Mouse (Mus musculus) forebrain, postnatal 0 days (tissue): ENCODE data around the gene Kcnab1. TPM values are rescaled to one million over a fixed set of nuclear protein-coding genes. Genes with fewer than 3 reads are reported as not detected.

Experiments used
- ATAC-seq: fragments of 200-750 bp; cut with Nextera tagmentation; 2 replicates; pipeline ENCODE4 v1.8.0; 2017; ENCODE audit warnings: mild to moderate bottlenecking, moderate library complexity
- DNase-seq: peaks from one replicate; pipeline ENCODE4 v3.0.0-alpha.2; 2015
- H3K27ac ChIP-seq: fragments of 300-500 bp; sonication (generic); 2 replicates; pipeline ENCODE4 v1.5.1; 2014; ENCODE audit warnings: low read depth, mild to moderate bottlenecking, antibody characterized with exemption, low read length, moderate library complexity, mixed read lengths
- H3K27me3 ChIP-seq: fragments of 300-500 bp; sonication (generic); 2 replicates; pipeline ENCODE4 v1.6.1; 2014; ENCODE audit warnings: mild to moderate bottlenecking, low read length, mixed read lengths; ENCODE audit not compliant: insufficient read depth
- H3K36me3 ChIP-seq: fragments of 300-500 bp; sonication (generic); 2 replicates; pipeline ENCODE4 v1.6.1; 2014; ENCODE audit warnings: mild to moderate bottlenecking, moderate library complexity; ENCODE audit not compliant: insufficient read depth
- H3K4me1 ChIP-seq: fragments of 300-500 bp; sonication (generic); 2 replicates; pipeline ENCODE4 v1.6.1; 2014; ENCODE audit warnings: antibody characterized with exemption; ENCODE audit not compliant: insufficient read depth
- H3K4me2 ChIP-seq: fragments of 300-500 bp; sonication (generic); 2 replicates; pipeline ENCODE4 v1.6.1; 2014; ENCODE audit warnings: low read depth, mild to moderate bottlenecking, moderate library complexity
- H3K4me3 ChIP-seq: fragments of 300-500 bp; sonication (generic); 2 replicates; pipeline ENCODE4 v1.5.1; 2014; ENCODE audit warnings: low read depth, low read length, mixed read lengths
- H3K9ac ChIP-seq: fragments of 300-500 bp; sonication (generic); 2 replicates; pipeline ENCODE4 v1.6.1; 2014; ENCODE audit warnings: mild to moderate bottlenecking
- H3K9me3 ChIP-seq: fragments of 300-500 bp; sonication (generic); 2 replicates; pipeline ENCODE4 v1.6.1; 2016; ENCODE audit warnings: low read length
- CTCF ChIP-seq: sonication (generic); IDR thresholded peaks from 2 replicates; pipeline ENCODE4 v1.5.1; 2016; ENCODE audit warnings: antibody characterized with exemption, control low read depth, low read depth
- WGBS: fragments of 180-500 bp; shearing (Covaris S2); extraction: QIAGEN DNeasy Blood & Tissue Kit; methylation state at CpG from one replicate; pipeline ENCODE4 v1.1.7; 2014; 5-methylcytosine and 5-hydroxymethylcytosine counted together
- polyA plus RNA-seq: library from polyadenylated mRNA; unstranded; fragments of >200 nt; fragmentation: Nextera tagmentation; extraction: Ambion mirVana; gene quantifications from 2 replicates; pipeline ENCODE4 v1.2.1, GENCODE M21; 2015
- total RNA-seq: library from RNA; depleted of rRNA; stranded (reverse); fragments of >200 nt; gene quantifications from 2 replicates; pipeline ENCODE4 v1.2.3, GENCODE M21; 2014

The Kcnab1 gene
- total and polyA plus RNA-seq, 2 experiments from 2014 or later, result 7.3 to 10.9 TPM

DNA sequence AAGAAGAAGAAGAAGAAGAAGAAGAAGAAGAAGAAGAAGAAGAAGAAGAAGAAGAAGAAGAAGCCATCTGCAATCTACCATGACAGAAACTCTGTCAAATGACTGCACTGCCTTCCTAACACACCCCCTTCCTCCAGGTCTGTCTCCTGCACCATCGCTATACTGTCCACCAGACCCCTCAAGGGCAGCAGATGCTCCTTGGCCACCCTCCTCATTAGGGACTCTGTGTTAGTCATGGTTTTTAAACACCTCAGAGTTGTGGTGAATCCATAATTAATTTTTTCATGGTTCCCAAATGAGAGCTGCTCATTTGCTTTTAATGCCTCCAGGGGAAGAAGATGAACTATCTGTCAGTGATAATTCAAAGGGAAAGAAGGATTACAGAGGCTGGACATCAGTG lies 121.8 kb downstream of the Kcnab1 start:
- no peak overlapping the region for H3K9ac ChIP-seq
- H3K27me3 ChIP-seq, result no peaks in the 10 kb centered on the region
- peak overlapping the region; percentile 30; the same call in 1 of the 2 replicates for H3K27ac ChIP-seq
- H3K4me2 ChIP-seq, result no peak overlapping the region
- 76% methylated on average over 1 of the region's 1 CpGs for WGBS
- H3K36me3 ChIP-seq, result no peaks in the 10 kb centered on the region
- H3K9me3 ChIP-seq, result peaks cover 6% of the 10 kb centered on the region
- no peak for TF ChIP-seq CTCF
- no peak overlapping the region for H3K4me3 ChIP-seq
- ATAC-seq (no peak), DNase-seq (no peak)
- no peaks in the 10 kb centered on the region for H3K4me1 ChIP-seq

DNA sequence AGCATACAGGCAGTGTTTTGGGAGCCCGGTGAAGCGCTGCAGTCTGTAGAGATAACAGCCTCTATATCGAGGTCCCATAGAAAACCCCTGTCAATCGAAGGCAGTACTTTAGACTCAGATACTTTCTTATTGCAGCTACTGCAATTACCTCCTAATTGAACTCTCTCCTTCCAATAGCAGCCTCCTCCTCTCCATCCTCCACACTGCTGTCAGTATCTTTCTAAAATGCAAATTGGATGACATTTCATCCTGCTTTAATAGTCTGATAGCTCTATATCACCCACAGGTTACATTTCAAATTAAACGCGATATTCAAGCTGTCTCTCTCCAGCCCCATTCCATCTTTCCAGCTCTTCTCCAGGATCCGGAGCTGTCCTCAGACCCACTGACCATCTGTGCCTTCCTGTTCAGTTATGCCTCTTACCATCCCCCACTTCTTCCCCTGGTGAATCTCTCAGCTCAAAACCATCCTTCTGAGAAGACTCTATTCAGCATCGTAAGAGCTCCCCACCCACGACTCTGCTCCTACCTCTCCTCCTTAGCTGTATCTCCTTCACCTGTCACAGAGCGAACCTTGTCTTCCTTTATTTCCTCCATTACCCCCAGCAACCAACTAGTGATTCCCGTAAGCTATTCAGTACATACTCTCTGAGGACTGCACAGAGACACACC lies 122.4 kb downstream of the Kcnab1 start:
- Histone ChIP-seq H3K27ac (0 out of 2 replicates have a peak overlapping the region, but pooled peaks have one; percentile 30), H3K36me3 (no peaks in the 10 kb centered on the region), H3K9me3 (peaks cover 11% of the 10 kb centered on the region), H3K9ac (no peak overlapping the region), H3K4me1 (no peaks in the 10 kb centered on the region), H3K4me2 (no peak overlapping the region), H3K4me3 (no peak overlapping the region), H3K27me3 (no peaks in the 10 kb centered on the region)
- TF ChIP-seq CTCF, result no peak
- 85% methylated on average over 11 of the region's 11 CpGs for WGBS
- peak; percentile 88 for ATAC-seq
- DNase-seq, result no peak

DNA sequence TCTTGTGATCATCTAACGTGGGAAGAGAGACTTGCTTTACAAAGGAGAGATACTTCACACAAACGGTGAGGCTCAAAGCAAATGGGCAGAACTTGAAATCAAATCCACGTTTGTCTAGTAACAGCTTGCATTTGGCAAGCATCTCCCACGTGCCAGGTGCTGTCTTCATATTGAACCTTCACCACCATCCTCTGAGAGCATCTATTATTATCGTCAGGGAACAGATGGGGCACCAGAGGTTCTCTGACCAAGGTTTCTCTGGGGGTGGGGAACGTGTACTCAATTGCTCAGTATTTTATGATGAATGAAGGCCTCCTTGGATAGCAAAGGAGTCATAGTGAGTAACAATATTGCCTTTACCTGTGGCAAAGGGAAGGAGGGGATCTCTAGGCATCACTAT lies 139.8 kb downstream of the Kcnab1 start:
- WGBS, result 53% methylated on average over 6 of the region's 6 CpGs
- no peaks in the 10 kb centered on the region for H3K4me1 ChIP-seq
- no peaks in the 10 kb centered on the region for H3K36me3 ChIP-seq
- H3K4me2 ChIP-seq, result no peak overlapping the region
- DNase-seq (no peak), ATAC-seq (no peak)
- H3K4me3 ChIP-seq, result no peak overlapping the region
- no peak overlapping the region for H3K9ac ChIP-seq
- H3K27me3 ChIP-seq, result no peaks in the 10 kb centered on the region
- H3K27ac ChIP-seq, result no peak overlapping the region
- H3K9me3 ChIP-seq, result no peaks in the 10 kb centered on the region
- TF ChIP-seq CTCF, result no peak

DNA sequence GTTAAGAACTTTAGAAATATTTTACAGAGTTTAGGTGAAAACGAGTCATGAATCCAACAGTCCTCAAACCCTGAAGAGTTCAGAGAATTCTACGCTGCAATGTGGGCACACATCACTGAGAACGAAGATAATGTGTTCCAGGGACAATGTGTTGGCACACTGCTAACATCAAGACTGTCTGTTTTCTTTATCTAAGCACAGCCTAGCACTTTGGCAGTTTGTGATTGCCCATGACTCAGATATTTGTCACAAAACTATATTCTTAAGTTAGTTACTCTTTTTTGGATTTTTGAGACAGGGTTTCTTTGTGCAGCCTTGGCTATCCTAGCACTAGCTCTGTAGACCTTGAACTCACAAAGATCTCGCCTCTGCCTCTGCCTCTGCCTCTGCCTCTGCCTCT lies 151.3 kb downstream of the Kcnab1 start:
- 83% methylated on average over 4 of the region's 4 CpGs for WGBS
- no peaks in the 10 kb centered on the region for H3K9me3 ChIP-seq
- no peak overlapping the region for H3K4me2 ChIP-seq
- ATAC-seq (no peak), DNase-seq (no peak)
- H3K4me1 ChIP-seq, result no peaks in the 10 kb centered on the region
- TF ChIP-seq CTCF, result no peak
- H3K27ac ChIP-seq, result no peak overlapping the region
- no peaks in the 10 kb centered on the region for H3K36me3 ChIP-seq
- no peaks in the 10 kb centered on the region for H3K27me3 ChIP-seq
- no peak overlapping the region for H3K9ac ChIP-seq
- H3K4me3 ChIP-seq, result no peak overlapping the region

DNA sequence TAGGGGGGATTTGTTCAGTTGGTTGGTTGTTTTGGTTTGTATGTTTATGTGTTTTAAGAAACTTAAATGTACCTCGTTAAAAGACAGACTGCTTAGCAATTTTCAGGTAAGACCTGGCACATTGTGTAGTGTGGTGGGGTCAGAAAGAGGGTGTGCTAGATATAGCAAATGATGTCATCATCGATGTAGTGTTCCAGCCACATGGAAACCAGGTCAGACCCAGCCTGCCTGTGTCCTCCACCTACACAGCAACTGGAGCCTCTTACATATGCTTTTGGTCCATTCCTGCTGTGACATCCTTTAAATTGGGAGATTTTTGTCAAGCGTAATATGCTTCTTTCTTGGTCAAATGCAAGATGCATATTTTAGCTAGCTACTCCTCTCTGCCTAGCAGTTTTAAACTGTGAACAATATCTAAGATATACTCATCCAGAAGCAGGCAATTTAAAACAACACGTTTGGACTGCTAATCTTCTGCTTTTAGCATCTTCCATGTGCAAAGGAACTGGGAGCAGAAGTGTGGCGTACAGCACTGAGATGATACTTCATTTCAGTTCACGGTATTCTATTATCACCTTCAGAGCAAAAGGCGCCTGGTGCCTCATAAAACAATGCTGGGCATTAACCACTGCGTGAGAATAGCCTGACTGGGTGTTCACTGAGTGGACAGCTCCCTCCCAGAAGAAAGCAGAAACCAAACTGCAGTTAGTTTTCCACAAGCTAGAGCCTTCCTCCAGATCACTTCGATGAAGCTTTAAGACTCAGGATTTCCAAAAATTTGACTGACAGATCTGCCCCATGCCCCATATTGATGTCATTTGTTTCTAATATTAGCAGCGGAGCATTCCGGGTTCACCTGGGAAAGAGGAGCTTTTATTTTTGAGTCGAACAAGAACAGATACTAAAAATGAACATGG lies 153.6 kb downstream of the Kcnab1 start:
- Histone ChIP-seq H3K4me3 (no peak overlapping the region), H3K4me2 (no peak overlapping the region), H3K9me3 (no peaks in the 10 kb centered on the region), H3K27me3 (no peaks in the 10 kb centered on the region), H3K4me1 (no peaks in the 10 kb centered on the region), H3K27ac (no peak overlapping the region), H3K36me3 (no peaks in the 10 kb centered on the region), H3K9ac (no peak overlapping the region)
- DNase-seq, result no peak
- WGBS, result 78% methylated on average over 12 of the region's 12 CpGs
- ATAC-seq, result peak; percentile 27; the same call in 1 of the 2 replicates
- no peak for TF ChIP-seq CTCF

DNA sequence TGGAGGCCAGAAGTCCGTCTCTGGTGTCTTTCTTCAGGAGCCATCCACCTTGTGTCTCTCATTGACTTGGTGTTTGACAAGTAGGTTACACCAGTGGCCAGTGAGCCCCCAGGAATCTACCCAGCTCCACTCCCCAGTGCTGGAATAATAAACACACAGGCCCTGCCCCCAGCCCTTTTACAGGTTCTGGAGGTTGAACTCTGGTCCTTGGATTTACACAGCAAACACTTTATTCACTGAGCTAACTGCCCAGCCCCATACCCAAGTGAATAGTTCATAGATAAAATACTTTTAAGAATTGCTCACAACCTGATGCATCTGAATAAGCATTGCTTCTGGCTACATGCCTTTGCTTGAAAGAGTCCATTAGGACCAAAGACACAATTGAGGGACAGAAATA lies 164.1 kb downstream of the Kcnab1 start:
- Histone ChIP-seq H3K4me1 (no peaks in the 10 kb centered on the region), H3K9me3 (no peaks in the 10 kb centered on the region), H3K36me3 (no peaks in the 10 kb centered on the region), H3K4me2 (no peak overlapping the region), H3K4me3 (no peak overlapping the region), H3K27ac (no peak overlapping the region), H3K9ac (no peak overlapping the region), H3K27me3 (no peaks in the 10 kb centered on the region)
- TF ChIP-seq CTCF, result no peak
- DNase-seq, result no peak
- no peak for ATAC-seq
- 77% methylated on average over 1 of the region's 1 CpGs for WGBS

DNA sequence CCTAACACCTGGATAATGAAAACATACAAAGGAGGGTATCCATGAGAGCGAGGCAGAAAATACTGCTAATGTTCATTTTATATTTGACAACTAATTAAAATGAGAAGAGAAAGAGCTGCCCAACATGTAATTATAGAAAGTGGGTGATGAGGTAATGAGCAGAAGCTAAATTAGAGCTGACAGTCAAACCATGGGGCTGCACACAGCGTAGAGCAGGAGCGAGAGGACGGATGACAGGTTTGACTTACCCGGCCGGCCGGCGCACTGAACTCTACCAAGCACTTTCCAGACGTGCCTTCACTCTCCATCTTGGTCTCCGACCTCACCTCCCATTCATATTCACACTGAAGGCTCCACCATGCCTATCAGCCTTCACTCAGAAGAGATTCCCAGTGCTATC lies 168.6 kb downstream of the Kcnab1 start:
- DNase-seq (no peak), ATAC-seq (peak; percentile 66; the same call in 1 of the 2 replicates)
- Histone ChIP-seq H3K4me1 (no peaks in the 10 kb centered on the region), H3K27ac (no peak overlapping the region), H3K4me2 (no peak overlapping the region), H3K27me3 (no peaks in the 10 kb centered on the region), H3K36me3 (no peaks in the 10 kb centered on the region), H3K4me3 (no peak overlapping the region), H3K9me3 (no peaks in the 10 kb centered on the region), H3K9ac (no peak overlapping the region)
- TF ChIP-seq CTCF, result no peak
- WGBS, result 67% methylated on average over 10 of the region's 10 CpGs
